Mouse (Mus musculus): ENCODE data around the gene Akap1.

Gene Akap1

GRCm38 (mm10) chr11:88842315-88842975 lies 21.9 kb downstream of the Akap1 start:
- DNase-seq (ENCODE audit: low read depth, low spot score) = no peak

- DNase-seq (ENCODE audit: low read depth, low spot score) = no peak
Measured at GRCm38 (mm10) chr11:88841406-88841805, 23.0 kb downstream of the Akap1 start.

- DNase-seq (ENCODE audit: low read depth, low spot score) = no peak
Measured at GRCm38 (mm10) chr11:88840724-88841350, 23.5 kb downstream of the Akap1 start.

- DNase-seq (ENCODE audit: low read depth, low spot score) = no peak
Measured at GRCm38 (mm10) chr11:88840292-88840691, 24.1 kb downstream of the Akap1 start.

DNA sequence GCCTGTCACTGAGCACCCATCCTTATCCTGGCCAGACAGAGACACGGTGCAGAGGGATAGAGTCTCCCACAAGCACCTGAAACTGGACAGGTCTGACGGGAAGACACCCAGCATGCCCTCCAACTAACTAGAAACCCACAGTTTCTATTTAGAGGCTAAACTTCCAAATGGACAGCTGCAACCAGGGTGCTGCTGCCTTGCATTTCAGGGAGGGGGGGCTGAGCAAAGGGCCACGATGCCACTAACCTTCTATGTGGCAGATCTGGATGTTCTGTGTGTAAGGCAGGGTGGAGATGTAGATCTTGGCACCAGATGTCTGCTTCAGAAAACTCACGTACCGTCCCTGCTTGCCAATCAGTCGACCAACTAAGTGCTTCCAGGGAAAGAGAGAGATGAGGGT lies 25.0 kb downstream of the Akap1 start:
- no peak for DNase-seq (ENCODE audit: low read depth, low spot score)

DNA sequence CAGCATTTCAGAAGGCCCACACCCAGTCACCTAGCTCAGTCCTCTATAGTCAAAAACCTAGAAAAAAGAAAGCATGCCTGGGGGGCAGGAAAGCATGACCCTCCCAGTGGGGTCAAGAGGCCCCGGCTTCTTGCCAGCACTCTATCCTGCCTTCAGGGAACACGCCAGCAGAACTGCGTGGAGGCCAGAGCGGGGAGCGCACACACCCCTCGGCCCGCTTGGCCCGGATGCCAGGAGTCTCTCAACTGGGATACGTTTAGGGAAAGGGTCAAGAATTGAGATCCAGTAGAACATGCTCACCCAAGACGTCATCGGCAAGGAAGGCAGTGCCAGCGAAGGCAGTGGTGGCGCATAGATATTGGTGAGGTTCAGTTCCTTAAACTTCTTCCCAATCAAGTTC lies 25.8 kb downstream of the Akap1 start:
- DNase-seq (ENCODE audit: low read depth, low spot score) = no peak

- DNase-seq (ENCODE audit: low read depth, low spot score) = no peak
Measured at GRCm38 (mm10) chr11:88834606-88835005, 29.8 kb downstream of the Akap1 start.

DNA sequence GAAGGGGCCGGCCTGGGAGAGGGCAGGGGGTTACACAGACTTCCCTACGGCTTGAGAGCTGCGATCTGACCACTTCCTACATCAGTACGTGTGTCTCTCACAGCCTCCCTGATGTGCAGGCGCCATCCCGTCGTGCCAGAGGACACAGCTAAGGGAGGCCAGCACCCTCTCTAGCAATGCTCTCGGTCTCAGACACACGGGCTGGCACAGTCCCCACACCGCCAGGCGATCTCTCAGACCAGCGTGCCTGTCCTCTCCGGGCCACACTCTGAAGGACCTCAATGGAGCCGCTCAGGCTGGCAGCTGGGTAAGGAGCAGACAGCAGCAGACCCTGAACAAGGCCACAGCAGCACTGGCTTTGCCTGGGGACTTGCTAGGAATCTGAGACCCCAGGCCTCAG lies 30.3 kb downstream of the Akap1 start:
- no peak for DNase-seq (ENCODE audit: low read depth, low spot score)

- DNase-seq (ENCODE audit: low read depth, low spot score) = no peak
Measured at GRCm38 (mm10) chr11:88833099-88833498, 31.3 kb downstream of the Akap1 start.

GRCm38 (mm10) chr11:88830257-88830804 lies 34.1 kb downstream of the Akap1 start:
- no peak for DNase-seq (ENCODE audit: low read depth, low spot score)

DNA sequence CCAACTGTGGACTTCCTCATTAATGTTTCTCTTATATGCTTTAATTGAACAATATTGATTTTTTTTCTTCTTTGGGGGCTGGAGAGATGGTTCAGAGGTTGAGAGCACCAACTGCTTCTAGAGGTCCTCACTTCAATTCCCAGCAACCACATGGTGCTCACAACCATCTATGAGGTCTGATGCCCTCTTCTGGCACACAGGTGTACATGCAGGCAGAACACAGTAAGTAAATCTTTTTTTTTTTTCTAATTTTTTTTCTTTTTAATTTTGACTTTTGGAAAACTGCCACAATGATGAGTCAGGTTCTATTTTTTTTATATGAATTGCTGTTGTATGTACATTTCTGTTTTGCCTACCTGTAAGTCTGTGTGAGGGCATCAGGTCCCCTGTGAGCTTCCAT lies 35.9 kb downstream of the Akap1 start:
- no peak for DNase-seq (ENCODE audit: low read depth, low spot score)

DNA sequence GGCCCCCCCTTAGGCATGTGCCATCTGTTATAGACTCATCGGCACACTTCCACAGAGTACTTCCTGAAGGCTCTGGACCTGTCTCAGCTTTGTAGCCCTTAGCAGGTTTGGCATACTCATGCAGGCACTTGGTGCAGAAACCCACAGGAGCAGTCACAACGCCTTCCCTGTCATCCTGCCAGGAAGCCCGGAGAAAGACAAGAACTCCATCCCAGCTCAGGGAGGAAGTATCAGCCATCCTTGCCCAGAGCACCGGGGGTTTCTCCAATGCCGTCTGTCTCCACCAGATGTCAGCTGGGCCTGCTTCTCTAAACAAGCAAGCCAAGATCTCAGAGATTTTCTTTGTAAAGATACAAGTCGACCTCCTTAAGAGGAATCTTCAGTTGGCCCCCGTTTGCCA lies 38.5 kb downstream of the Akap1 start:
- DNase-seq (ENCODE audit: low read depth, low spot score) = no peak

GRCm38 (mm10) chr11:88822991-88823390 lies 41.4 kb downstream of the Akap1 start:
- DNase-seq (ENCODE audit: low read depth, low spot score) = peak; percentile 90

GRCm38 (mm10) chr11:88822526-88822925 lies 41.9 kb downstream of the Akap1 start:
- DNase-seq (ENCODE audit: low read depth, low spot score) = no peak

DNA sequence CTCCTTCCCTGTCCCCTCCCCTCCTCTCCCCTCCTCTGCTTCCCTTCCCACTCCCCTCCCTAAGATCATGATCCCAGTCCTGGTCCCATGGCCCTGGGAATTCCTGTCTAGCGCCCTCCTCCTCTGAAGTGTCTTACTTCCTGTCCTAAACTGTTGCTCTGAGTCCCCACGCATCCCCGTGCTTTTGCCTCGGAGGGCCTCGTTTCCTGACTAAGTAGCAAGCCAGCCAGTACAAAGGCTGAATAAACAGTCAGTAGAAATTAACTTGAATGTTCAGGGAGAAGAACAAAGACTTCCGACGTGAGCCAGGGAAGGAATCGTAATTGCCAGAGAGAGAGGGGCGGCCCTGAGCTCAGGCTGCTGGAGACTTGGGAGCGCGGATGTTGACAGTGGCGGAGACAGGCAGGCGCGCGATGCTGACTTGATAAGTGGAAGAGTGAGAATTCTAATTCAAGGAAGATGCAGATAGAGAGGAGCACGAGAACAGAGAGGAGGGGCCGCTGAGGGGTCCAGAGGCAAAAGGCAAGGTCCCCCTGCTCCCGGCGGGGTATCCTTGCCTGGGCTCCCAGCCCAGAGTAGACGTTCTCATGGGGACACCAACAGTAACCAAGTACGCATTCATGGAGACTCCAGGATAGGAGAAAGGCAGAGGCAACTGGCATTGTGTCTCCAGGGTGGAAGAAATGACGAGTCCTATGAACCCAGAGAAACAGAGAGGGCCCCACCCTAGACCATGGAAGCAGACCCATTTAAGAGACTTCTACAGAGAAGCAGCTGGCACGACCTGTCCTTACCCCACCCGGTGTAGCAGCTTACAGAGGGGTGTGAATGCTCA lies 43.4 kb downstream of the Akap1 start:
- peak; percentile 30 for DNase-seq (ENCODE audit: low read depth, low spot score)

DNA sequence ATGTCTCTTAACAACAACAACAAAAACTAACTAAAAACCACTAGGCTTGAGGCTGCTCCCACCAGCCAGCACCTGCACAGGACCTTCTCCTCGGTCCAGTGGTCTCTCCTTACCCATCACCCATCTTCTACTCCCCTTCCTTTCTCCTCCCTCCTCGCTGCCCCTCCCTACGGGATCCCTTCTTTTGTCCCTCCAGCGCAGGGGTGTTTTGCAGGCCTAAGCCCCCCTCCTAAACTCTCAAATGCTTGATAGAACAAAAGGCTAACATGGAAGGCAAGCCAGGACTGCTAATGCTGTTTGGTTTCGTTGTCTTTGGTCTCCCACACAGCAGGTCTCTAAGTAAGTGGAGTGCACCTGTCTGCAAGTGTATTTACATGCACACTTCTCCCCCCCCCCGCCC lies 44.1 kb downstream of the Akap1 start:
- no peak for DNase-seq (ENCODE audit: low read depth, low spot score)

- DNase-seq (ENCODE audit: low read depth, low spot score) = no peak
Measured at GRCm38 (mm10) chr11:88817061-88817460, 47.3 kb downstream of the Akap1 start.

DNA sequence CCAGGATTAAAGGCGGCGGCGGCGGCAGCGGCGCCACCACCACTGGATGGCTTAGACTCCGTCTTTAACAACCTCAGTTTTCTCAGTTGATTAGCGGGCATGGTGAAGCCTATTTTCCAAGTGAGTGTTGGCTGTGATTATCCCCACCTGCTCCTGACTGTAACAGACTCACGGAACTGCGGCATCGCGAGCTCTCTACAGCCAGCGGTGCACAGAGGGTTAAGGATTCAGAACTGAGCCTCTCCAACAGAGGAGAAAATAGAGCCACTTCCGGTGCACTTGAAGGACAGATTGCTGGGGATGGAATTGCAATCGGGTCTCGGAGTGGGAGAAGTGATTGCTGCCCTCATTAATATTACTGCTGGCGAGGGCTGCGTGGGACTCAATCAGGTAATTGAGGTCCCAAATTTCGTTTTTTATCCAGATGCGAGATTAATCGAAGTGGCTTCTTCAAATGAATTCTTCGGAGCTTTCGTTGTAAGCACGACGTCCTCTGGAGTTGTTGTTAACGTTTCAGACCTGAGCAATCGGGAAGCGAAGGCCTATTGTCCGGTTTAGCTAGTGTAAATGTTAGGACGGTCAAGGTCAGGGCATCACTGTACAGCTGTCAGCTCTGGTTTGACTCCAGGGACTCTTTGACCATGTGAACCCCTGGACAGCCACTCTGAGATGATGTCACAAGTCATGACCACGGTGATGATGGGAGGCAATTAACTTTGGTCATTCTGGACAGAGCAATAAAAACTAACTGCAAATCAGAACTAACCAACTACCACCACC lies 61.0 kb downstream of the Akap1 start:
- DNase-seq (ENCODE audit: low read depth, low spot score) = no peak

- no peak for DNase-seq (ENCODE audit: low read depth, low spot score)
Measured at GRCm38 (mm10) chr11:88796207-88796606, 68.2 kb downstream of the Akap1 start.

DNA sequence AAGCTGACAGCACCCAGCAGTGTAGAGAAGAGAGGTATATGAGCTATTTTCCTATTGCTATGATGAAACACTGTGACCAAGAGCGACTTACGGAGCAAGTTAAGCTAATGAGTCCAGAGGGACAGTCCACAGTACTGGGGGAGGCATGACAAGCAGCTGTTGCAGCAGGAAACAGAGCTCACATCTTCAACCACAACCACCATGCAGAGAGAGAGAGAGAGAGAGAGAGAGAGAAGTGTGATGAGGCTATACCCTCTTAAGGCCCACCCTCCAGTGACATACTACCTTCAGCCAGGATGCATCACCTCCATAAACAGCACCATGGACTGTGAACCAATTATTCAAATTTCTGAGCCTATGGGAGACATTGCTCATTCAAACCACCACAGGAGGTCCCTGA lies 74.5 kb downstream of the Akap1 start:
- DNase-seq (ENCODE audit: low read depth, low spot score) = no peak

DNA sequence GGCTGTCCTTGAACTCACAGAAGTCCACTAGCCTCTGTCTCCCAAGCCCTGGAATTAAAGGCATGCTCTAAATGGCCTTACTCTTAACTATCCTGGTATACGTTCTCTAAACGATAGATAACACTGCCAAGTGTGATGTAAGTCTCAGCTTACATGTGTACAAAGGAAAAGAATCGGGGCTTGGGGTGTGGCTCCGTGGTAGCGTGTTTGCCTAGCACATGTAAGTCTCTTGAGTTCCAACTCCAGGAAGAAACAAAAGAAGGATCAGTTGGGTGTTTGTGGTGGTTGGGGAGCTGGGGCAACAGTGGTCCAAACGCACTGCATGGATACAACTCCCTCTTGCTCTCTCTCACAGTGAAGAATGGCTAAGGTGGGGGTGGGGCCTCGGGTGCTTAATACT lies 77.6 kb downstream of the Akap1 start:
- no peak for DNase-seq (ENCODE audit: low read depth, low spot score)

GRCm38 (mm10) chr11:88783525-88783924 lies 80.9 kb downstream of the Akap1 start:
- DNase-seq (ENCODE audit: low read depth, low spot score) = no peak
